Mouse (Mus musculus) ovary, postnatal 14 days (tissue): ENCODE measurements around the gene Telo2.
A peak's percentile ranks its signal among the peaks of the same experiment; 100 is the strongest.
"Not testable (repeated sequence)": the region's sequence is repeated elsewhere in the genome, so short reads cannot be mapped to it uniquely, and the experiment has no call there.

Source experiments
- DNase-seq: peaks from one replicate; pipeline ENCODE4 v3.0.0; 2022; ENCODE audit warnings: low spot score

Gene Telo2

DNA sequence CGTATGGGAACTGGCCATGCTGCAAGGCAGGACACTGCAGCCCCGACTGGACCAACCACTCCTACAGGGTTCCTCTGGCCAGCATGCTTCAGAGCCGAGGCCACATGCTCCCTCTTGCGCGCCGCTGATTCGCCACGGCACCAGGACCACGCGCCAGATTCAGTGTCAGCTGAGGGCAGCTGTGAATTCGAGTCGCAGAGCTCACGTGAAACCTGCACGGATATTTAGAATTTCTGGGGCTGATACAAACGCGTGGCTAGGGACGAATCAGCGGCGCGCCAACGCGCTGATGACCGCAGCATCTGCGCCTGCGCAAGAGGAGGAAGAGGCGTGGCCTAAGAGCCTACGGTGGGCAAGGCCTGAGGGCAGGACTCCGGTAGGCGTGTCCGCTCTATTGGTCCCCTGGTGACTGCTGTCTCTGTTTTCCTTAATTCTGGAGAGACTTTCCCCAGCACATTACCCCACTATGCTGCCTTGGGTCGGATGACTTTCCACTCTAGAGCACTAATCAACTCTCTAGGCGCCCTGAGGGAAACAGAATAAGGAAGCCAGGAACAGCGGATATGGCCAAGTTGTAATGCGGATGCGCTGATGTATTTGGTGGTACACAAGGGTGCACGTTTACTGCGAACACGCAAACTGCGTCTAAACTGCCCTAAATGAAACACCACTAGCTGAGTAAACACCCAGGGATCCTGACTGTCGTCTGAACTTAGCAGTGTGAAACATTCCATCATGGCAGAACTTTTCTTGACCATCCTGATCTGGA is at the start of gene Telo2:
Gene Telo2 (minus strand): TSS at position 304 of the 769 bp plus-strand sequence.
- peak; percentile 90 for DNase-seq

DNA sequence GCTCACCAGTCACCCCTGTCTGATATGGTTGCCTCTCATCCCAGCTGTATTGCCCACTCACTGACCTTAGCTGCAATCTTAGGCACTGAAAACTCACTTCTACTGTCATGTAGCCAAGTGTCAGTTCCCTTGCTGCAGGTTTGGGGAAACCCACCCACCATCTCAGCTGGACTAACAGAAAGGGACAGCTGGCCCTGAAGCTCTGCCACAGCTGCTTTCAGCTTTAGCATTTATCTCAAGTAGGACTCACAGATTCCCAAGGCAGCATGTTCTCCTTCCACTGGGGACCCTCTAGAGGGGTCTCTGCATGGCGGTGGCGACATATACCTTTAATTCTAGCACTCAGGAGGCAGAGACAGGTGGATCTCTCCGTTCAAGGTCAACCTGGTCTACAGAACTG is 49.0 kb upstream of the Telo2 start:
- DNase-seq: no peak

DNA sequence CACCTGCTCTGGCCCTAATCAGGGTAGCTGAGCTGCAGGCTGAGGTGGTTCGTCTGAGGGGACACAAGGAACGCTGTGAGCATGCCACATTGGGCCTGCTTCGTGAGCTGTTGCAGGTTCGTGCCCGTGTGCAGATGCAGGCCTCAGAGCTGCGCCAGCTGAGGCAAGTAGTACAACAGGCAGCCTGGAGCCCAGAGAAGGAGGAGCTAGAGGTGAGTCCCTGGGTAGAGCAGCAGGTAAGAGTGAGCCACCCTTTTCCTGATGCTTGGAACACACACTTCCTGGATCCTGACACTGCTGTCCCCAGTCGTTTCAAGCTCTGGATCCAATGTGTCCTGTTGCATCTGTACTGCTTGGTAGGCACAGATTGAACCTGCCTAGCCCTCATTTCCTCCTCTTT is 47.6 kb upstream of the Telo2 start:
- DNase-seq: no peak

DNA sequence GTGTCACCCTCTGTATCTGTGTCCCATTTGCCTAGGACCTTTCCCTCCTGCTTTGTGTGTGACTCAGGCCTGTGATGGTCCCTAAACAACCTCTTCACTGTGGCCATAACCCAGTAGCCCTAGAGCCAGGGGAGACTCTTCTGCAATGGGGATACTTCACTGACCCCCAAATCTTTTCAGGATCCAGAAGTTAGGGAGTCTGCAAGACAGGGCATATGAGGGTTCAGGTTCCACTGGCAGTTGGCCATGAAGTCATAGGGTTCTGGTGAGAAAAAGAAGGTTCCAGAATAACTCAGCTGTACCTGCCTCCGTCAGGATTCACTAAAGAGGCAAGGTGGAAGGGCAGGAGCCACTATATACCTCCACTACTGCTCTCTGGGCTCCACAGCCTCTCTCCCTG is 46.4 kb upstream of the Telo2 start, which contains the start of gene Ccdc154:
Gene Ccdc154 (plus strand): TSS at position 301 of the 400 bp plus-strand sequence.
- DNase-seq: no peak

DNA sequence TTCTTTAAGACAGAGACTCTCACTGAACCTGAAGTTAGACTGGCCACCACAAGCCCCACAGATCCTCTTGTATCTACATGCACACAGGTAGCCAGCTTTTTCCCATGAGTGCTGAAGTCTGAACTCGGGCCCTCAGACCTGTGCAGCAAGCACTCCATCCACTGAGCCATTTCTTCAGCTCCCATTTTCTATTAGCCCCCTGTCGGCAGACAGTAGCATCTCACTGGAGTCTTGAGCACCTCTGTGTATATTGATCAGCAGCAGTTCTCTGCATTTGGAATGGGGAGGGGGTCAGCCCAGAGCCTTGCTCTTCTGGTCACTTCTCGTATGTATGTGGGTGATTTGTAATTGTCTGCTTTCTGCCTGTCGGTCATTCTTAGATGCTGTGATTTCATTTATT is 24.2 kb upstream of the Telo2 start:
- DNase-seq: no peak

DNA sequence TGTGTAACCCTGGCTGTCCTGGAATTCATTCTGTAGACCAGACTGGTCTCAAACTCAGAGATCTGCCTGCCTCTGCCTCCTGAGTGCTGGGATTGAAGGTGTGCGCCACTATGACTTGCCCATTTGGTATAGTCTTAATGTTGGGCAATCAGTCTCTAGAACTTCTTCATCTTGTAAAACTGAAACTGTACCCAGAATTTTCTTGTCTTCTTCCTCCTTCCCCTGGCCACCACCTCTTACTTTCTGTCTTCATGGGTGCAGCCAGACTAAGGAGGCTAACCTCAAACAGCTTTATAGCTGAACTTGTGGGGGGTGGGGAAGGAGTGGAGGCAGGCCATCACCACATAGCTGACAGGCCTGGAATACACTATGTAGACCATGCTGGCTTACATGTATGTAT is 23.0 kb upstream of the Telo2 start:
- no peak for DNase-seq

DNA sequence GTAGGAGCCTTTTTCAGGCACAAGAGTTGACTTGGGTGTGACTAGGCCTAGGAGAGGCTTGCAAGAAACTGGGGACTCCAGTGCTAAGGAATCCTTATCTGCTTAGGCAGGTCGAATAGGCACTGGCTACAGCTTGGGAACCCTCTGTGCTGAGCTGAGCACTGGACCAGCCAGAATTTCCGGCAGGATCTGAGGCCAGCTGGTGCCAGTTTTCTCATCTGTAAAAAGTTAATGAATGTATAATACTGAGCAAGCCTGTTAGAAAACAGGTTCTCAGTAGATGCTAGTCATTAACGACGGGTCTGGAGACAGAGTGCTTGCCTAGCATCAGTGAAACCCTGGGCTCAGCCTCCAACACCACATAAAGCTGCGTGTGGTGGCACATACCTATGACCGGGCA is 19.9 kb upstream of the Telo2 start:
- no peak for DNase-seq

DNA sequence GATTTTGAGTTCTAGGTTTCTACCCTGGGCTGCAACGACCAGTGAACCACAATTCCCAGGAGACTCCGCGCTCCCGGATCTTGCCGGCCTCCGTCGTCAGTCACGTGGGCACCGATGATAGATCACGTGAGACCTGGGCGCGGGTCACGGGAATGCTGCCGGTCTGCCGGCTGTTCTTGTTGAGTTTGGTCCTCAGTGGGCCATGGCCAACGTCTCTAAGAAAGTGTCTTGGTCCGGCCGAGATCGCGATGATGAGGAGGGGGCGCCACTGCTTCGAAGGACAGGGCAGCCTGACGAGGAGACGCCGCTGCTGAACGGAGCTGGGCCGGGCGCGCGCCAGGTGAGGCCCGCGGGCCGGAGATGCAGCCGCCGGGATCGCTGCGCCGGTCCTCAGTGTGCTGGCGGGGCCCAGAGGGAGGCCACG is 17.5 kb upstream of the Telo2 start, which contains the start of gene Clcn7:
Gene Clcn7 (plus strand): TSS at position 117 of the 424 bp plus-strand sequence.
- peak; percentile 87 for DNase-seq

DNA sequence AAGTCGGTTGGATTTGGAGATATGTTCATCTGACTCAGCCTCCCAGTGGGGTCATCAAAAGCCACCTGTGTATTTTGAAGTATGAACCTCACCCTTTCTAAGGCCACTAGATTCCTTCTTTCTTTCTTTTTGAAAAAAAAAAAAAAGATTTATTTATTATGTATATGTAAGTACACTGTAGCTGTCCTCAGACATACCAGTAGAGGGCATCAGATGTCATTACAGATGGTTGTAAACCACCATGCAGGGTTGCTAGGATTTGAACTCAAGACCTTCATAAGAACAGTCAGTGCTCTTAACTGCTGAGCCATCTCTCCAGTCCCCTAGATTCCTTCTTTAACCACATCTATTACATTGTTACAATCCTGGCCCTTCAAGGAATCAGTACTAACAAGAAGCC is 14.3 kb upstream of the Telo2 start:
- DNase-seq: no peak

DNA sequence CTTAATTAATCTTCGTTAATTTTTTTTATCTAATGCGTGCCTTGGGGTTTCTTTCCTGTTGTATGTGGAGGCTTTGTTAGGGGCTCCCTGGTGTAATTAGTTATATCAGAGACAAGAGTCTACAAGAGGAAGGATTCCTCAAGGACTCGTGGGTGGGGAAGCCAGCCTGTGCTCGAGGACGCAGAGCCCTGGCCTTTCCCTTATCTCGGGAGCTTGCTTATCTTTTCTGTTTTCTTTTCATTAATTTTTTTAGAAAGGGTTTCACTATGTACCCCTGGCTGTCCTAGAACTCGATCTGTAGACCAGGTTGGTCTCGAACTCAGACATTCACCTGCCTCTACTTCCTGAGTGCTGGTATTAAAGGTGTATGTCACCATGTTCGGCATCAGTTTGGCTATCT is 11.9 kb upstream of the Telo2 start:
- DNase-seq: no peak

DNA sequence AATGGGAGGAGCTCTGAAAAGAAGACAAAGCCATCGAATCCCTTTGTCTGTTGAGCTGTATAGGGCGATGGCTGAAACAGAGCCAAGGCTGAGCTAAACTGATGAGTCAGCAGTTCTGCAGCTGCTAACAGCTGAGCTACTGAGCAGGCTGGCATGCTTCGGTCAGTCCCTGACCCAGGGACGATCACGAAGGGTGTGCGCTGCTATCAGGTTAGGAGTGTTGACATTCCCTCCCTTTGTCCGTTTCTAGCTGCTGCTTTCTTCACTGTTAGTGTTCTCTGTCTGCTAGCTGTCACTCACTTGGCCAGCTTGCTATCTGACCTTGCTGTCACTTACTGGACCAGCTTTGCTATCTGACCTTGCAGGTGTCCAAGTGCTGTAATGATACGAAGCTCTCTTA is 11.3 kb upstream of the Telo2 start:
- DNase-seq: no peak

DNA sequence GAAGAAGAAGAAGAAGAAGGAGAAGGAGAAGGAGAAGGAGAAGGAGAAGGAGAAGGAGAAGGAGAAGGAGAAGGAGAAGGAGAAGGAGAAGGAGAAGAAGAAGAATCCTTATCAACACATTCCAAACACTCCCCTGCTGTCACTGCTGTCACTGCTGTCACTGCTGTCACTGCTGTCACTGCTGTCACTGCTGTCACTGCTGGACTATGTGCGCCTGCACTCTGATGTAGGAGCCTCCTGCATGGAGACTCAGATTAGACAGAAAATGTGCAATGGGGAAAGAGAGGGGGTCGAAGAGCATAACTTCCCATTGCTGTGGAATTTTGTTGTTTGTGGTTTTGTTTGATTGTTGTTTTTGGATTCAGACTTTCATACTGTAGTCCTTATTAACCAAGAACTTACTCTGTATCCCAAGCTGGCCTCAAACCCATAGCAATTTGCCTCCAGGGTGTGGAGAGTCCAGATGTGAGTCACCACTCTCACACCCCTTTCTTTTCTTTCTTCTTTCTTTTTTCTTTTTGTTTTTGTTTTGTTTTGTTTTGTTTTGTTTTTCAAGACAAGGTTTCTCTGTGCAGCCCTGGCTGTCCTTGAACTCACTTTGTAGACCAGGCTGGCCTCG is 9.8 kb upstream of the Telo2 start:
- not testable (repeated sequence) for DNase-seq

DNA sequence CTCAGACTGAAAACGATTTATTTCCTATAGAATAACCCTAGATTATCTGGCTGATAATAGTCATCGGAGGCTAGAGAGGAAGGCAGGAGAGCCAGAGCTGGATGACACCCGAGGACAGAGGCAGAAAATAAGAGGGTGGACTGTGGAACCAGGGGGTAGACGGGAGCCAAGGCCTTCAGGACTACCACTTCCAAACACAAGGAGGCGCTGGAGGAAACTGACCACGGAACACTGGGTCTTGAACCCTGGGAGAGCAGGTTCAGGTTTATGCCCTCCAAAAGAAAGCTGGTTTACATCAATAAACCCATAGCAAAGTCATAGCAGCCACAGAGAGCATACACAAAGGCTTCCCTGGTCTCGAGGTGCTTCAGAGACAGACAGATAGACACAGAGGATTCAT is 8.2 kb upstream of the Telo2 start:
- DNase-seq: no peak

DNA sequence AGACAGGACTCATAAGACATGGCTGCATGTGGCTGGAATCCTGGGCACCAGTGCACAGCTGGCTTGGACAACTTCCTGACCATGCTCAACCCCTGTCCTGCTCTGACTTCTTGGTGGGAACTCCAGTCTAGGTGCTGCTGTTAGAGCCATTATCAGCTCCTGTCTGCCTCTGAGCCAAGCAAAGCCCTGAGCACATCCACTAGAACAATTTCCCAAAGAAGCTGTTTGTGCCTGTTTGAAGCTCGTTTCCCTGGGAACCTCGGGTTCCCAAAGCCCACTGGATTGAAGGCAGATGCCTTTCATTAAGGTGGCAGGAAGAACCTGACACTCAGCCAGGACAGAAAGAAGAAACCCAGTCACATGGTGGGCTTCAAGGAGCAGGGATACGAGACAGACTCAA is 4.6 kb upstream of the Telo2 start, which contains the start of gene Ptx4:
Gene Ptx4 (plus strand): TSS at position 355 of the 400 bp plus-strand sequence.
- DNase-seq: no peak

DNA sequence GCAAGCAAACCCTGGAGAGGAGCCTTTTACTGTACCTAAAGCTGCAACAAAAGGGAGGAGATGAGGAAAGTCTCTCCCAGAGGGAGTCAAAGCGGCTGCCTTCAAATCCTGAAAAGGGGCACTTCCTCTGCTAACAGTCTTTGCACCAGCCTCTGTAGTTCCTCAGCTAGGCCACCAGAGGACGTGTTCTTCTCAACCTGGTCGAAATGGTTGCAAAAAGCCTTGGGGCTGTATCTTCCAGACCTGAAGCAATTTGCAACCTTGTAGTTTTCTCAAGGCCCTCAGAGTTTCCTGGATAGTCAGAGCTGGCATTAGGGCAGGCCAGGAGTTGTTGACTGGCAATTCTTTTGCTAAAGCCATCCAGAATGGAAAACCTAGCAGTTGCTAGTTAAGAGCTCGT is 1.5 kb upstream of the Telo2 start:
- DNase-seq: no peak

DNA sequence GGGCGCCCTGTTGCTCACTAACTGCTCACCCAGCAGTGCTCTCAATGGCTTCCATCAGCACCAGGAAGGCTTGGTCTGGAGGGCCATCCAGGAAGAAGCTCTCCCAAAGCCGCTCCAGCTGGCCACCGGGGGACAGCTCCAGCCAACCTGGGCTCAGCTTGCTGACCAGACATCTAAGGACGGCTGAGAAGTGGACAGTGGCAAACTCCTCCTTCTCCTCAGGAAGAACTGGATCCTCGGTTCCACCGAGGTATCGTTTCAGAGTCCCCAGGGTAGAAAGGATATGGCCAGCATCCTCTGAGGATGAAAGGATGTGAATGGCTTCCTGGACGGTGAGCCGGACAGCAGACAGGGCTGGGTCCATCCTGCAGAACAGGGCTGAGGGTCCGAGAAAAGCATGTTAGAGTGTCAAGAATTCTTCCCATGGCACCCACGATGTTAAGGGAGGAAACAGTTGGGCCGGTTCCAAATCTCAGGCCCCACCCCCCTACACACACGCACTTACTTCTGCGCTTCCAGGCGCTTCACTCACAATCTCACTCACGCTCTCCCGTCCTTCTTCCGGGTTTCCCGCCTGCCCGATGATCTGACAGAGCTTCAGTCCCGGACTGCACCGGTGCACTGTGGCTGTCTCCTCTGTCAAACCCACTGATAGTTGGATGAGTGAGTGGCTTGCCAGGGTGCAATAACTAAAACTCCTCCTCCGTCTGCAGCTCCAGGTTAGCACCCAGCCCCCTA is 690 bp downstream of the Telo2 start:
- no peak for DNase-seq

DNA sequence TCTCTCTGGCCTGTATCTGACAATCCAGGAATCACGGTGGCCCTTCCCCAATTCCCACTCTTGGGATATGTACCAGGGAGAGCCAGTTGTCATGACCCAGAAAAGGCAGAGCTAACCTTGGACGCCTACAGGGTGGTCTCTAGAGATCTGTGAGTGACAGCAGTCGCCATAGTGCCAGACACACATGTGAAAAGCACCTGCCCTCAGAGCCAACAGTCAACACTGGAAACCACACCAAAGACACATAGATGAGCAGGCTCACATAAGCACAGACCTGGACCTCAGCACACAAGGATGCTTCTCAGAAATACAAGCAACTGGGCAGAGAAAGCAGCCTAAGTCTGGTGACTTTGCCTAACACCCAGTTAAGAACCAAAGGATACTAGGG is 3.4 kb downstream of the Telo2 start:
- no peak for DNase-seq

DNA sequence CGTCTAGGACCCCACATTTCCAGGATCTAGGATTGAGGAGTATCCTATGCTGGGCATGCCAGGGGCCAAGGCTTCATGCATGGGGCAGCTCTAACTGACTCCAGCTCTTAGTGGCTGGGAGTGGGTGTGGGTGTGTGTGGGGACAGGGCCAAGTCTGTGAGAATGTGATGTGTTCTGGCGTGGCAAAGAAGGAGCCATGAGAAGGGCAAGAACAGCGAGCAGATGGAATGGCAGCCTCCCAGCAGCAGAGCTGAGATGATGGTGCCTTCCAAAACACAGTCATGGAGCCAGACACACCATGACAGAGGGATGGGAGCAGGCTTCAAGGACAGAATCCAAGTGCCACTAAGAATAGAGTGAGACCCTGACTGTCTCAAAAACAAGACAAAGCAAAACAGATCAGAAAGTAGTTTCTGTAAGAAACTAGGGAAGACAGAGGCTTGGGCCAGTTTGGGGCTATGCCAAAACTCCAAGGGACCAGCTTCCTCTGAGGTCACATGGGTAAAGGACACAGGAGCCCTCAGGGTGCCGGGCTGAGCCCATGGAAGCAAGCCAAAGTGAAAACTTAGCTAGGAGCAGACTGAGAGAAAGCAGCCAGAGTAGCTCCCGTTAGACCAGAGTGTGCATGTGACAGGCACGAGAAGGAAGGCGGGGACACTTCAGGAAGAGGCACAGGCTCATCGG is 3.9 kb downstream of the Telo2 start:
- DNase-seq: no peak

DNA sequence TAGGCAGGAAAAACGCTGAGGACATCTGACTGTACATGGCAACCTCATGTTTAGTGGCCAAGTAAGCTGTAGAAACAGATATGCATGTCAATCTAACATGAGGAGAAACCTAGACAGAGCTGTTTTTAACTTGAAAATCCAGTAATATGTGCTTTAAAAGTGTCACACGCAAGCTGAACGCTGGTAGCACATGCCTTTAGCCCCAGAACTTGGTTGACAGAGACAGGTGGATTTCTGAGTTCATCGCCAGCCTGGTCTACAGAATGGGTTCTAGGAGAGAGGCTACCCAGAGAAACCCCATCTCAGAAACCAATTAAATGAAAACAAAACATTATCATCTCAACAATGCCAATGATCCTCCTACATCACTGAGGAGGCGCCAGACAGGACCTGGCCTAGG is 4.5 kb downstream of the Telo2 start:
- no peak for DNase-seq

DNA sequence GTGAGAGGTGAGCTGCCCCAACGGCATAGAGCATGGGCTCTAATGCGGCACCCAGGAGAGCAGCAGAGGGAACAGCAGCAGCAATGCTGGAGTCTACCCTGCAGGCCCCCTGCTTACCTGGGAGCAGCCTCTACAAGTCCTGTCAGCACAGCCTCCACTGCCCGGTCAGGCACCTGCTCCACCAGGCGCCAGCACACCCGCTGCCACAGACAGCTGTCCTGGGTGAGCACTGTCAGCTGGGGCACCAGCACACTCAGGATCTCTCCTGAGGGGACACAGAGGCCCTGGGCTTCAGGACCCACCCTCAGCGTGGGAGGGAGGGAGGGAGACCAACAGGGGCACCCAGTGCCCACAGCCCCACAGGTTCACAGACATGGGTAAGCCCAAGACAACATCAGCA is 5.2 kb downstream of the Telo2 start:
- no peak for DNase-seq

DNA sequence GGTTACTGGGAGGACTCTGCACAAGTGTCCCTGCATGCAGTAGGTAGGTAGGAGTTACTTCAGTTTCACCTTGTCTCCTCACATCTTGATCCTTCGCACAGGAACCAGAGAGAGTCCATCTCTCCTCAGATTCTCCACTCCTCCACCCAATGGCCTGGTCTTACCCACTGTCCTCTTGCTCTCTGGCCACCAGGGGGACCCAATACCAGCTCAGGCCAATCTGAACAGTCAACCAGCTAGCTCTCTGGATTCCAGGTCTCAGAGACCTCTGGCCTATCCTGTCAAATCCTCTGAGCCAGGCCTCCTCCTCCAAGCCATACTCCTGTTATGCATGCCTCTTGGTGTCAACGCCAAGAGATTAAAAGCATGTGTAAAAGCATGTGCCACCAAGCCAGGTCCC is 6.2 kb downstream of the Telo2 start:
- peak; percentile 25 for DNase-seq

DNA sequence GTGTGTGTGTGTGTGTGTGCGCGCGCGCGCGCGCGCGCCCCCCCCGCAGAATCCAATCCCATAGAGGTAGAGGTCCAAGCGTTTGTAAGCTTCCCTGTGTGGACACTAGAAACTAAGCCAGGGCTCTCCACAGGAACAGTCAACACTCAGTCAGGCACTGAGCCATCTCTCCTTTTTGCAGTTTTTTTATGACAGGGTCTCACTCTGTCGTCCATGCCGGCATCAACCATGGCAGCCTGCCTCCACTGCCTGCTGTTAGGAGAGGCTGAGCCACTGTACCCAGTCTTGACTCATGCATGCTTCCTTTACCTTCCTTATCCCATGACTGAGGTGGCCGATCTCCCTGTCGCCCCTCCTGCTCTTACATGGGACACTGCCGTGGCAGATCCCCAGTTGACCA is 8.0 kb downstream of the Telo2 start:
- DNase-seq: no peak
